Mouse (Mus musculus) embryonic facial prominence, embryonic 10.5 days (tissue): Measurements from ENCODE around the gene Ldlr. TPM values are rescaled to one million over a fixed set of nuclear protein-coding genes. Genes with fewer than 3 reads are reported as not detected.

Experiments used
- DNase-seq: peaks from one replicate; pipeline ENCODE4 v3.0.0-alpha.2; 2017; ENCODE audit warnings: low spot score
- H3K27ac ChIP-seq: fragments of 300-500 bp; sonication (generic); replicated peaks from 2 replicates; pipeline ENCODE4 v1.5.1; 2016; ENCODE audit warnings: mild to moderate bottlenecking
- H3K27me3 ChIP-seq: fragments of 300-500 bp; sonication (generic); replicated peaks from 2 replicates; pipeline ENCODE4 v1.6.1; 2016; ENCODE audit warnings: low read depth, mild to moderate bottlenecking; ENCODE audit not compliant: poor library complexity, severe bottlenecking
- H3K36me3 ChIP-seq: fragments of 300-500 bp; sonication (generic); replicated peaks from 2 replicates; pipeline ENCODE4 v1.6.1; 2016; ENCODE audit warnings: mild to moderate bottlenecking, moderate library complexity
- H3K4me1 ChIP-seq: fragments of 300-500 bp; sonication (generic); 2 replicates; pipeline ENCODE4 v1.6.1; 2016
- H3K4me3 ChIP-seq: fragments of 300-500 bp; sonication (generic); 2 replicates; pipeline ENCODE4 v1.5.1; 2016; ENCODE audit warnings: mild to moderate bottlenecking, moderate library complexity
- H3K9me3 ChIP-seq: fragments of 300-500 bp; sonication (generic); 2 replicates; pipeline ENCODE4 v1.6.1; 2016; ENCODE audit warnings: mild to moderate bottlenecking
- WGBS: fragments of 180-500 bp; shearing (Covaris S2); methylation state at CpG from one replicate; pipeline ENCODE4 v1.1.7; 2016; 5-methylcytosine and 5-hydroxymethylcytosine counted together
- polyA plus RNA-seq: library from polyadenylated mRNA; unstranded; fragments of >200 nt; fragmentation: Nextera tagmentation; extraction: Ambion mirVana; gene quantifications from 2 replicates; pipeline ENCODE4 v1.2.1, GENCODE M21; 2016

Ldlr gene
- polyA plus RNA-seq, 1 experiment from 2014 or later: 51.6 TPM

- no peak for DNase-seq
- H3K4me3 ChIP-seq: no peak overlapping the region
- H3K4me1 ChIP-seq: peaks cover 15% of the 10 kb centered on the region
- no peak overlapping the region for H3K27ac ChIP-seq
- H3K36me3 ChIP-seq: peaks cover 79% of the 10 kb centered on the region
- H3K9me3 ChIP-seq: no peaks in the 10 kb centered on the region
- WGBS: 89% methylated on average over 6 of the region's 6 CpGs
- H3K27me3 ChIP-seq: no peaks in the 10 kb centered on the region
These were observed 26.3 kb downstream of the Ldlr start for GRCm38 (mm10) chr9:21749382-21750118.

DNA sequence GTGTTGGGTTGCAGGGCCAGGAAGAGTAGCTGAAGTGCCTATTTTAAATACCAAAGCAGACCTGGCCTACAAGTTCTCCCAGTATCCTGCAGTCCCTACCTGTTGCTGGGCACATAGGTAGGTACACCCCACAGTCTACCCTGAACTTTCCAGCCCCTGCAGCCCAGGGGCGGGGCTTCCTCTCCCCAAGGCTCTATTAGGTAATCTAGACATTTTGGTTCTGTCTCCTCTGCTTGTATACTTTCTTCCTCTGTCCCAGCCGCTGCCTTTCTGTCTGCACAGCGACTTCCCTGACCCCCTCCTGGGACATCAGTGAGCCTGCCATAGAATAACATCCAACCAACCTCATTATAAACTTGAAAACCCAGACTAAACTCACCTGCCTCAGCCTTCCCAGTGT, 27.1 kb downstream of the Ldlr start:
- no peaks in the 10 kb centered on the region for H3K9me3 ChIP-seq
- DNase-seq: no peak
- H3K27ac ChIP-seq: no peak overlapping the region
- no peak overlapping the region for H3K4me3 ChIP-seq
- whole genome bisulfite sequencing: 85% methylated on average over 3 of the region's 3 CpGs
- H3K36me3 ChIP-seq: peaks cover 79% of the 10 kb centered on the region
- peaks cover 19% of the 10 kb centered on the region for H3K4me1 ChIP-seq
- no peaks in the 10 kb centered on the region for H3K27me3 ChIP-seq

DNA sequence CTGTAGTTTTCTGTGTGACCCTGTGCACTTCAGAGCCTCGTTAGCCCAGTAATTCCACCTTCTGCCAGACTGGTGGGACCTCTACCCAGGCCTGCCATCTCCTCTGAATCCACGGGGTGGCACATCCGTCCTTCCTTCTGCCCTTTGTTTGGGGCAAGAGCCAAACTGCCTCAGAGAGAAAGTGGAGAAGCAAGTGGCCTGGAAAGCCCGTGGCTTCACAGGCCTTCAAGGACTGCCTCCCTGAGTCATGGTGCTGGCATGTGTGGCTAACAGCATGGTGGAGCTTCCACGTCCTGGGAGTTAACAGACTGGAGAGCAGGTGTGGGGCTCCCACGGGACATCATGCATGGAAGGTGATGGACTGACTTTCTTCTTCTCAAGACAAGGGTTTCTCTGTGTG, 28.1 kb downstream of the Ldlr start:
- H3K27ac ChIP-seq: no peak overlapping the region
- H3K36me3 ChIP-seq: peaks cover 78% of the 10 kb centered on the region
- no peaks in the 10 kb centered on the region for H3K9me3 ChIP-seq
- 77% methylated on average over 6 of the region's 6 CpGs for WGBS
- no peak overlapping the region for H3K4me3 ChIP-seq
- H3K27me3 ChIP-seq: no peaks in the 10 kb centered on the region
- peaks cover 19% of the 10 kb centered on the region for H3K4me1 ChIP-seq
- DNase-seq: no peak

- WGBS: 55% methylated on average over 10 of the region's 10 CpGs
- no peak for DNase-seq
- Histone ChIP-seq H3K27ac (peak overlapping the region; percentile 40), H3K4me3 (no peak overlapping the region), H3K9me3 (no peaks in the 10 kb centered on the region), H3K4me1 (peaks cover 19% of the 10 kb centered on the region), H3K27me3 (no peaks in the 10 kb centered on the region), H3K36me3 (peaks cover 78% of the 10 kb centered on the region)
These were observed 29.0 kb downstream of the Ldlr start for GRCm38 (mm10) chr9:21752252-21752792.

DNA sequence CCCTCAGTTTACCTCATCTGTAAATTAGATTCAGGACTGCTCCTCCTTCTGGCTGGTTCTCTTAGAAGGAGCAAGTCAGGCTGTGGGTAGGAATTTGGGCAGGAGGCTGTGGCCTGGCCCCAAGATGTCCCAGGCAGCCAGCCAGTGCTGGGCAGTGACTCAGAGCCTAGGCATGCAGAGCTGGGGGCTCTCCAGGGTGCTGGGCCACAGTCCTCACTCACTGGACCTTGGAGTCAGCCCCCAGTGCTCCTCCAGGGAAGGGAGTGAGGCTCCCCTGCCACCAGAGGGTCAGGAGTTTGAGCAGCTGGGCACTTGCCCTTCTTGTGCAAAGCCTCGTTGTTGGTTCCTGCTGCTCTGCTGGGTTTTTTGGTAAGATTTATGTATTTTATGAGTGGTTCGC, 30.7 kb downstream of the Ldlr start:
- WGBS: 90% methylated on average over 2 of the region's 2 CpGs
- H3K9me3 ChIP-seq: no peaks in the 10 kb centered on the region
- H3K27me3 ChIP-seq: no peaks in the 10 kb centered on the region
- no peak overlapping the region for H3K4me3 ChIP-seq
- peak overlapping the region; percentile 57 for H3K27ac ChIP-seq
- H3K36me3 ChIP-seq: peaks cover 78% of the 10 kb centered on the region
- no peak for DNase-seq
- H3K4me1 ChIP-seq: peaks cover 25% of the 10 kb centered on the region

DNA sequence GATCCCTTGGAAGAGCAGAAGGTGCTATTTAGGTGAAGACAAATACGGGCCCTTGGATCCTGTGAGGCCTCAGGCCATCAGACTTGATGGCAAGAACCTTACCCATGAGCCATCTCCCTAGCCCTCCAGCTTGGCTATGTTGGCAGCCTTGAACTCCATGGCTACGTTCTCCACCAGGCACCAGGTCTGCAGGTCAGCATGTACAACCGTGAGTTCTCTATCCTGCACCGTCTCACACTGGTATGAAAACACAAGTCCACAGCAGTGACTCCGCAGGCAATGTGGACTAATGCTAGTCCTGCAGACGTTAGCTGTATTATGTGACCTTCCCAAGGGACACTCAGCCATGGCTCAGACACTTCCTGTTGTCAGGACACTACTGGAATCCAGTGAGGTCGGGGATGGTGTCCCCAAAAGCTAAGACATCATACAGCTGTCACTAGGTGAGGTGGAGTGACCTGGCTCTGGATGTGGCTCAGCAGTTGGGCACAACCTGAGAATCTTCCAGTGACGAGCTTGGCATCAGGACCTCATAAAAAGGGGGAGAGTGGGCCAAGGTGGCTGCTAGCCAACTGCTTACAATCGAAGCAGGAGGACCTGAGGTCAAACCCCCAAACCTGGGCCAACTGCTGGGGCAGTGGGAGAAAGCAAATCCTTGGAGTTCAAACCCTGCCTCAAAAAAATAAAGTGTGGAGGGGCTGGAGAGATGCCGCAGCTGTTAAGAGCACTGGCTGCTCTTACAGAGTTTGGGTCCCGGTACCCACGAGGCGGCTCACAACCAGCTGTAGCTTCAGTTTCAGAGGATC, 31.4 kb downstream of the Ldlr start:
- H3K36me3 ChIP-seq: peaks cover 72% of the 10 kb centered on the region
- 81% methylated on average over 13 of the region's 13 CpGs for WGBS
- no peaks in the 10 kb centered on the region for H3K27me3 ChIP-seq
- H3K4me1 ChIP-seq: peaks cover 30% of the 10 kb centered on the region
- H3K27ac ChIP-seq: no peak overlapping the region
- no peak overlapping the region for H3K4me3 ChIP-seq
- no peak for DNase-seq
- H3K9me3 ChIP-seq: no peaks in the 10 kb centered on the region

GRCm38 (mm10) chr9:21758576-21759529, 35.6 kb downstream of the Ldlr start:
- no peak for DNase-seq
- H3K4me1 ChIP-seq: peaks cover 21% of the 10 kb centered on the region
- peak overlapping the region; percentile 98 for H3K27ac ChIP-seq
- no peaks in the 10 kb centered on the region for H3K9me3 ChIP-seq
- WGBS: 62% methylated on average over 14 of the region's 14 CpGs
- no peaks in the 10 kb centered on the region for H3K27me3 ChIP-seq
- peaks cover 52% of the 10 kb centered on the region for H3K36me3 ChIP-seq
- peak overlapping the region; percentile 94 for H3K4me3 ChIP-seq

DNA sequence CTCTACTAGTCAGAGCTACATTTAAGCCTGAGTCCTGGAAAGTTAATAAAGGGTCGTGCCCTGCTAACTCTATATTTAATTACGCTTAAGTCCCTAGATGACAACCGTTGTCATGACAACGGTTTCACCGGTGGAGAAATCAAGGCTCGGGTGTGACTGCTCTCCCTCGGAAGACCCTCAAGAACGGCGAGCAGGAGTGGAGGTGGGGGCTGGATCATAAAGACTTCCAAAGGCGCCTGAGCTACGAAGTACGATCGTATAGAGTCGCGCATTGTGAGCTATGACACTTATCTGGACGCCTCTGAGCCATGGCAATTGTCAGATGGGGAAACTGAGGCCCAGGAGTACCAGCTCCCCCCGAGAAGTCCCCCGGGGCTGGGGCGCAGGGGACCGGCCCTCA, 36.4 kb downstream of the Ldlr start:
- Histone ChIP-seq H3K9me3 (no peaks in the 10 kb centered on the region), H3K27me3 (no peaks in the 10 kb centered on the region), H3K4me3 (peak overlapping the region; percentile 94), H3K36me3 (peaks cover 43% of the 10 kb centered on the region), H3K27ac (peak overlapping the region; percentile 98), H3K4me1 (peaks cover 18% of the 10 kb centered on the region)
- under 1% methylated on average over 20 of the region's 20 CpGs for WGBS
- no peak for DNase-seq

DNA sequence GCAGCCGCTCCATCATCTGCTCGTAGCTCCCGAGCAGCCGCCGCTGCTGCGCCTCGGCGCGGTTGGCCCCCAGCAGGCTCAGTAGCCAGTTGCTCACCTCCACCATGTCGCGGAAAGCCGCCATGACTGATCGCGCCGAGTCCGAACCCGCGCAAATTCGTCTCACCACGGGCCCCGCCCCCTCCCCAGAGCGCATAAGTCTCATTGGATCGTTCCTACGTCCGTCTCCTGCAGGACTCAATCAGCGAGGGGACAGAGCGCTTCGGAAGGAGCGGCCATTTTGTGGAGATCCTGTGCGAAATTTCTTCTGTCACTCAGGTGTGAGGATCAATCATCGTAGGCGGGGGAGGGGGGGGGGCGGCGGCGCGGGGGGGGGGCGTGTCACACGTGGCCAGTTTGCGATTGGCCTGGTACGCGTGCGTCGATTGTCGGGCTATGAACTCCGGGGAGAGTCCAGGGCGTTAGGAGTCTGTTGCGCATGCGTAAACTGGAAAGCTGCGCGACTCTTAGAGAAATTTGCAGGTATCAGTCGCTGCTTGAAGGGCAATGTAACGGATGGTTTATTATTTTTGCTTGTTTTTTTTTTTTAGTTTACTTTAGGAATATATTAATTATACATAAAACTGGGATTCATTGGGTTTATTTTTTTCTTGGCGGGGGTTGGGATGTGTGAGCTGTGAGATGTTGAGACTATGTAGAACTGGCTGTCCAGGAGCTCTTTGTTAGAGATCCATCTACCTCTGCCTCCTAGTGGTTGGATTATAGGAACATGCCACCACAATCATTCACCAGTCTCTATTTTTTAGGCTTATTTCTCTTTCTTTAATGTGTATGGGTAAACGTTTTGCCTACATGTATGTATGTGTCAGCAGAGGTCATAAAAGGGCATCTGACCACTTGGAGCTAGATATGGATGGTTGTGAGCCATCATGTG, 37.1 kb downstream of the Ldlr start, which contains the start of gene Spc24:
Spc24 (minus strand) TSS at position 149 of the 934 bp plus-strand sequence.
- Histone ChIP-seq H3K36me3 (peaks cover 36% of the 10 kb centered on the region), H3K27me3 (no peaks in the 10 kb centered on the region), H3K27ac (peak within 1 kb of the TSS; percentile 98), H3K4me1 (peaks cover 16% of the 10 kb centered on the region), H3K9me3 (no peaks in the 10 kb centered on the region), H3K4me3 (peak within 1 kb of the TSS; percentile 94)
- peak; percentile 97 for DNase-seq
- WGBS: 1% methylated on average over 54 of the region's 54 CpGs

DNA sequence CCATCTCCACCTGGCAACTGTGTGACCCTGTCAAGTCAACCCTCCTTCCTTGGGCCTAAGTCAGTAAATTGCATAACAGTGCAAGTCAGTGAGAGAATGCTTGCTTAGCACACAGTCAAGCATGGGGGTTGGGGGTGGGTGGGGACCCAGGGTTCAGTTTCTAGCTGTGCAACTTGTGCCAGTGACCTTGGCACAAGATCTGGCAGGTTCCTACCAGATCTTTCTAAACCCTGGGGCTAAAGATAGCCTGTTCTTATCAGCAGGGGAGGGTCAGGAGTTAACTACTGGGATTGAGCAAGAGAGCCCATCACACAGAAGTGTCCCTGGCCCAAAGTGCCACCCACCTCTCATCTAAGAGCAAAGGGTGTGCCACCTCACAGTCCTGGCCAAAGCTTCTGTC, 38.9 kb downstream of the Ldlr start:
- H3K9me3 ChIP-seq: no peaks in the 10 kb centered on the region
- no peaks in the 10 kb centered on the region for H3K27me3 ChIP-seq
- H3K27ac ChIP-seq: no peak overlapping the region
- DNase-seq: no peak
- H3K4me3 ChIP-seq: no peak overlapping the region
- peaks cover 31% of the 10 kb centered on the region for H3K36me3 ChIP-seq
- H3K4me1 ChIP-seq: peaks cover 23% of the 10 kb centered on the region
